Mouse (Mus musculus) fat pad, adult 2 months (tissue): ENCODE data around the gene Gulp1.

Experiments used
- DNase-seq: peaks from one replicate; pipeline ENCODE4 v3.0.0-alpha.2; 2011; ENCODE audit warnings: low read depth, low spot score; ENCODE audit errors: extremely low read depth

The Gulp1 gene

GRCm38 (mm10) chr1:44551461-44552370 lies at the start of gene Gulp1:
Gulp1 (plus strand) TSS chr1:44551511.
- DNase-seq = no peak

DNA sequence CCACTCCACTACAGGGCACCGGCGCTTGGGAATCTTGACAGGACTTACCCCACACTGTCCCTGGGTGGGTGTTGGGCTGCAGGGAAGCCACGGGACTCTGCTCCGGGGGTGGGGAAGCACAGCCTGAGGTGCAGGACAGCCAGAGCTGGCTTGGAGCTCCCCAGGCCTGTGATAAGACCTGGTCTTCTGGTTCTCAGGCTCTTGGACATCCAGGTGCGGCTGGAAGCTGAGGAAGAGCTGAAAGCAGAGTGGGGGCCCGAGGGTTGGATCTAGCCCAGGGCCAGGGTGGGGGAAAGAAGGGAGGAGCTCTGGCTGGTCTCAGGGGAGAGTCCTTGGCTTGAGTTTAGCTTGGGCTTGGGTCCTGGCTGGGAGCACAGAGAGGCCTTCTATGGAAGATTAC lies 1.1 kb upstream of the Gulp1 start:
- no peak for DNase-seq

GRCm38 (mm10) chr1:44552371-44552841 lies 1.1 kb downstream of the Gulp1 start:
- DNase-seq = no peak

DNA sequence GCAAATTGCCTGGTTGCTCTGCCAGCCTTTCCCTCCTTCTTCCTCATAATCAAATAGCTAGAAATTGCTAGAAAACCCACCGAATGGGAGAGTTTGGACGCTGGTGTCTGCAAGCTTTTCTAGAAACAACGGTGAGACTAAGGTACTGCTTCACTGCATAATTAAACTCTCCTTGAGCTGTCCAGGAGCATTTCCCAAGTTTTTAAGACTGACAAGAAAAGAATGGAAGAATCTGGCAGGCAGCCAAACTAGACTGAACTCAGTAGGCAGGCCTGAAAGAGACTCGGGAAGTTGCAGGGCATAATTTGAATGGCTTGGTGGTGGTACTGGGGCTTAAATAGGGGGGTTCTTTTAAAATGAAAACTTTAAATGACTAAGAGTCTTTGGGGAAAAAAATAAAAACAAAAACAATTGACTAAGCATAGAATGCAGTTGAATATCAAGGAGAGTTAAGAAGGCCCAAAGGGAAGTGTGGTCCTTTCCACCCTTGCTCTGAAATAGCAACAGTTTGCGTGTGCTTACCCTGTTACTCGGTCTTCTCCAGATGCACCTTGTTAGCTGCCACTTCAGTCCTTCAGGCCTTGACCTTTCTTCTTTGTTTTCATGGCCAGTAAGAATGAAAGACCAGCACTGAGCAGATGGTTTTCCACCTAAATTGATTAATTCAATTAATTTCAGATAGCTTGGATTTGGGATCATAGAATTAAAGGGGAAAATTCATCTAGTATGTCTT lies 2.0 kb downstream of the Gulp1 start:
- no peak for DNase-seq

DNA sequence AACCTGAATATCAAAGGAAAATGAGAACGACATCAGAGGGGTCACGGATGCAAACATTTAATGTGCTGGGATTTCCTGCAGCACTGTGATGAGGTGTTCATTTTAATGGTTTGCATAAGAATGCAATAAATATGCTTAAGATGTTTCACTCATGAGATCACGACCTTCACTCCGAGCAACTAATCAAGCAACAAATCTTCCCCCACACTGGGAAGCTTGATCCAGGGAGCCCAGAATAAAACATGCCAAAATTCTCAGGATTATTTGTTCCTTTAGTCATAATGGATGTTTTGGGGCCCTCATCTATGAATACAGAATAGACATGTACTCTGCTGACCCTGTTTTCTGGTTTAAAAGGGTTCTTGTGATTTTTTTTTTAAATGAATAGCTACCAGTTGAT lies 16.1 kb downstream of the Gulp1 start:
- no peak for DNase-seq

DNA sequence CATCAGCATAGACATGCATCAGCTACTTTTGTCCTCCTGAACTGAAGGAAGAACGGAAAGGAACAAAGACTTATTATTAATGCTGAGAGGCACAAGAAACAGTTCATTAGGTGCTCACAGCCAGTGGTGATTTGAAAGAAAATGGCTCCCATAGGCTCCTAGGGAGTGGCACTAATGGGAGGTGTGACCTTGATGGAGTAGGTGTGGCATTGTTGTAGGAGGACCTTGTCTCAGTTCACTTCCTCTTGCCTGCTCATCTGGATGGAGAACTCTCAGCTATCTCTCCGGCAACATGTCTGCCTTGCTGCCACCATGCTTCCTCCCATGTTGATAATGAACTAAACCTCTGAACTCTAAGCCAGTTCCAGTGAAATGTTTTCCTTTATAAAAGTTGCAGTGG lies 17.0 kb downstream of the Gulp1 start:
- DNase-seq = no peak

GRCm38 (mm10) chr1:44576001-44576400 lies 24.7 kb downstream of the Gulp1 start:
- no peak for DNase-seq

GRCm38 (mm10) chr1:44576610-44577009 lies 25.3 kb downstream of the Gulp1 start:
- DNase-seq = no peak

- no peak for DNase-seq
Measured at GRCm38 (mm10) chr1:44580390-44580789, 29.1 kb downstream of the Gulp1 start.

DNA sequence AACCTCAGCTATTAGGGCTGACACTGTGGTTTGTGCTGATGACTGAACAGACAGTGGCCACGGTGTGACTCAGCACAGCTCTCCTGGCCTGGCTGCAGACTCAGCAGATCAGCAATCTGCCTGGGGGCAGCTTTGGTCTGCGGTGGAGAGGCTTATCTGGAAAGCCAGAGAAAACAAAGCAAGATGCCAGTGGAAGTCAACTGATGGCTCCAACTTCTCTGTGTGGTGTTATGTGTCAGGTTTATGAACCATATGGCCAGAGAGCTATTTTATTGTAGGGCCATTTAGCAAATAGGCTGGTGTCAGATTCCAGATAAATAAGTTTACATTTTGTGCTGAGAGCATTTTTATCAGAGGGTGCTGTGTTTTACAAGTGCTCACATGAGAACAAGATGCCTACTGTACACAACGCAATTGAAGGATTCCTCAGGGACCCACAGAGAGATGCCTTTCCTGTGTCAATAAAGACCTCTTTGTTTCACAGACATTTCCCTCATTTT lies 33.6 kb downstream of the Gulp1 start:
- no peak for DNase-seq

DNA sequence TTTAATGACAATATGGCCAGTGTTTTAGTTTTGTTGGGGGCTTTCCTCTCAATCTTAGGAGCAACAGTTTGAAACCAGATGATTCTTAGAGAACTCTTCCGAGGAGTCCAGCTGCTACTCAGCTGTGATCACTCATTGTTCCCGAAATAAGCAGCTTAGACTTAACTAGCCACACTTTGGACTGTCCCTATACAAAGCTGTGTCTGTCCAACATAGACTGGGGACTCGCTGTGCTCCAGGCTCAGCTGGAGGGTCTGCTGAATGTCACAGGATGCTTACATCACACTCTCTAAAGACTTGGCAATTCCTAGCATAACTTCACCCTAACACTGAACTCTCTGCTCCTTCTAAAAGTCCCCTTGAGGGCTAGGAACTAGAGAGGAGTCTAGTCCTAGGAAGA lies 40.4 kb downstream of the Gulp1 start:
- DNase-seq = no peak

GRCm38 (mm10) chr1:44593109-44593508 lies 41.8 kb downstream of the Gulp1 start:
- no peak for DNase-seq

DNA sequence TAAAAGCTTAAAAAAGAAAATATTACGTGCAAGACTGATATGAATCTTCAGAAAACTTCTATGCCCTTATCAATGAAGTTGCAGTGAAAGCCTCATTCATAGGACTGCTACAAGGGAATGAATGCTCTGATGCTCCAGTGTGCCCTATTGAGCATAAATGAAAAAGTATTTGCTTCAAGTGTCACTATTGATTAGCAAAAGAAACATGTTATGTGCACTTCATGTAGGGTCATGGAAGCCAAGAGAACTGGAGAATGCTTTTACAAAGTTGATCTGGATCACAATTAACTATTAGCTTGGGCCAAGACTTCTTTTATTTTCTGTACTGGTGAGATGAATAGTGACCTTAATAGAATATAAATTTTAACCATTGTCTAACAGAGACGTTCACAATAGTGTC lies 47.0 kb downstream of the Gulp1 start:
- DNase-seq = no peak

GRCm38 (mm10) chr1:44613294-44614041 lies 62.2 kb downstream of the Gulp1 start:
- no peak for DNase-seq

DNA sequence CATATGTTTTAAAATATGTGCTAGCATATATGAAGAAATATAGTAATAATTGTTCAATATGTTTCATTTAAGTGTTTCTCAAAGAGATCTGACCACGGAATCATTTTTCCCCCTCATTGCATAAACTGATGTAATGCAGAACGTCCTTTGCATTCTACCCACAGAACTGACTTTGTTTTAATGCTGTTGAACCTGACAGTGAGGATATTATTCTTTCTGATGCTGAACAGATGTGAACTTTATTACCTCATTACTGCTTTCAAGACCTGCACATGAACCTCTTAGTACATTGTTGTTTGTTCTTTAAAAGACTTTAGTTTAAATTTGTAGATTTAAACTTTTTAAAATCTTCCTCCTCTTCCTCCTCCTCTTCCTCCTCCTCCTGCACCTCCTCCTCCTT lies 67.4 kb downstream of the Gulp1 start:
- DNase-seq = no peak

GRCm38 (mm10) chr1:44634481-44634880 lies 83.2 kb downstream of the Gulp1 start:
- DNase-seq = no peak

- DNase-seq = no peak
Measured at GRCm38 (mm10) chr1:44645678-44646276, 94.5 kb downstream of the Gulp1 start.

DNA sequence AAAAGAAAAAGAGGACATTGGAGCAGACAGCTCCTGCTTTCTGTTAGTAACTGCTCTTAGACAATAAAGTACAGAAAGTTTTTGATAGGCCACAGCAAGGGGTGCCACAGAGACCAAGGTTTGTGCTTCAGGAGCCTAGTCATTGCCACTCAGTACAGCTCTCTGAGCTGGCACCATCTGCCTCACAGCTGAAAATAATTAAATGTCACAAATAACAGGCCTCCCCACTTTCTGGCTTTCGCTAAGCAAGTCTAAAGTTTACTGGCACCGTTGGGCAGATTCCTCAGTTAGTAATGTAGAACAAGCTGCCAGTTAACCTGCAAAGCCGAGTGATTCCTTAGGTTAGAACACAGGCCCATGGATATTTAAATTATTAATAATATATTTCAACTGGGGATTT lies 127.7 kb downstream of the Gulp1 start:
- no peak for DNase-seq

- no peak for DNase-seq
Measured at GRCm38 (mm10) chr1:44679415-44679814, 128.1 kb downstream of the Gulp1 start.

GRCm38 (mm10) chr1:44682556-44682955 lies 131.2 kb downstream of the Gulp1 start:
- DNase-seq = no peak

DNA sequence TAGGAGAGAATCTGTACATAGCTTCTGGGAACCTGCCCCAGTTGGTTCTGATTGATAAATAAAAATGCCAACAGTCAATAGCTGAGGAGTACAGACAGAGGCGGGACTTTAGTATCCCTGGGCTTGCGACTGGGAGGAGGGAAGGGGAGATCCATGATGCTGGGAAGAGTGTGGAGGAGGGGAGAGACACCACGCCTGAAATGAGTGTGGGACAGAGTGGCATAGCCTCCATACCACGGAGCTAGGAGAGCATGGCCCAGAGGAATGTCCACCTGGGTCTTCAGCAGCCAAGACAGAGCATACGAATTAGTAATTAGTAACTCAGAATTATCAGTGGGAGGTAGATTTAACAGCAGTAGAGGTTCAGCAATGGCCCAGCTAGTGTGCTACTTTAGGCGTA lies 132.4 kb downstream of the Gulp1 start:
- no peak for DNase-seq
